Mouse (Mus musculus) adrenal gland, postnatal 25 days (tissue): ENCODE data around the gene Vmn1r223. TPM values are rescaled to one million over a fixed set of nuclear protein-coding genes. Genes with fewer than 3 reads are reported as not detected.

Source experiments
- total RNA-seq: library from RNA; stranded (reverse); gene quantifications from 2 replicates; pipeline ENCODE4 v1.2.3, GENCODE M21; 2021

Gene Vmn1r223
- total RNA-seq, 1 experiment from 2014 or later = not detected

Other genes with a start within 250 kb of the Vmn1r223 start
- not detected in 2 replicates for gene Vmn1r213, start 239.5 kb upstream of the Vmn1r223 start, total RNA-seq
- gene Vmn1r214, start 216.7 kb upstream of the Vmn1r223 start, total RNA-seq = not detected in 2 replicates
- gene Vmn1r215, start 179.1 kb upstream of the Vmn1r223 start, total RNA-seq = not detected in 2 replicates
- not detected in 2 replicates for gene Vmn1r217, start 128.9 kb upstream of the Vmn1r223 start, total RNA-seq
- gene Vmn1r218, start 114.0 kb upstream of the Vmn1r223 start, total RNA-seq = not detected in 2 replicates
- not detected in 2 replicates for gene Vmn1r219, start 87.8 kb upstream of the Vmn1r223 start, total RNA-seq
- gene Vmn1r220, start 59.2 kb upstream of the Vmn1r223 start, total RNA-seq = not detected in 2 replicates
- not detected in 2 replicates for gene Vmn1r221, start 33.0 kb upstream of the Vmn1r223 start, total RNA-seq
- gene Vmn1r222, start 11.2 kb upstream of the Vmn1r223 start, total RNA-seq = not detected in 2 replicates
- 19.7 and 30.1 TPM in 2 replicates for gene Zfp322a, start 122.1 kb downstream of the Vmn1r223 start, total RNA-seq
- gene Abt1, start 176.7 kb downstream of the Vmn1r223 start, total RNA-seq = 6.4 and 6.9 TPM in 2 replicates
- gene Btn1a1, start 218.8 kb downstream of the Vmn1r223 start, total RNA-seq = not detected in 2 replicates
- not detected in 2 replicates for gene Btn2a2, start 241.7 kb downstream of the Vmn1r223 start, total RNA-seq